Mouse (Mus musculus) olfactory bulb, adult 2 months (tissue): ENCODE results near the gene Ccdc38. TPM values are rescaled to one million over a fixed set of nuclear protein-coding genes. Genes with fewer than 3 reads are reported as not detected.

Experiments used
- H3K27ac ChIP-seq: fragments of 200-500 bp; 2 replicates; pipeline ENCODE4 v1.5.1; 2012; ENCODE audit warnings: low read depth, low read length; ENCODE audit not compliant: insufficient read depth
- H3K4me1 ChIP-seq: fragments of 200-500 bp; 2 replicates; pipeline ENCODE4 v1.6.1; 2012; ENCODE audit warnings: low read length; ENCODE audit not compliant: control insufficient read depth, insufficient read depth
- H3K4me3 ChIP-seq: fragments of 200-500 bp; 2 replicates; pipeline ENCODE4 v1.5.1; 2012; ENCODE audit warnings: mild to moderate bottlenecking, low read depth, low read length, moderate library complexity; ENCODE audit not compliant: insufficient read depth
- CTCF ChIP-seq: fragments of 200-500 bp; IDR thresholded peaks from 2 replicates; pipeline ENCODE4 v1.5.1; 2012; ENCODE audit warnings: low read depth, mild to moderate bottlenecking, low read length, moderate library complexity; ENCODE audit not compliant: insufficient read depth
- POLR2A ChIP-seq: fragments of 200-500 bp; IDR thresholded peaks from 2 replicates; pipeline ENCODE4 v1.6.1; 2012; ENCODE audit warnings: mild to moderate bottlenecking, low read depth, low read length, moderate library complexity; ENCODE audit not compliant: insufficient read depth
- WGBS: fragments of 180-500 bp; shearing (Covaris S2); methylation state at CpG from one replicate; pipeline ENCODE4 v1.1.7; 2018; 5-methylcytosine and 5-hydroxymethylcytosine counted together
- polyA plus RNA-seq: library from polyadenylated mRNA; stranded (reverse); fragments of >200 nt; gene quantifications from 2 replicates; pipeline ENCODE4 v1.2.4, GENCODE M21; 2012; ENCODE audit warnings: low replicate concordance; ENCODE audit not compliant: missing spikeins, insufficient read depth, insufficient read length

The Ccdc38 gene
- polyA plus RNA-seq, 1 experiment = not detected

DNA sequence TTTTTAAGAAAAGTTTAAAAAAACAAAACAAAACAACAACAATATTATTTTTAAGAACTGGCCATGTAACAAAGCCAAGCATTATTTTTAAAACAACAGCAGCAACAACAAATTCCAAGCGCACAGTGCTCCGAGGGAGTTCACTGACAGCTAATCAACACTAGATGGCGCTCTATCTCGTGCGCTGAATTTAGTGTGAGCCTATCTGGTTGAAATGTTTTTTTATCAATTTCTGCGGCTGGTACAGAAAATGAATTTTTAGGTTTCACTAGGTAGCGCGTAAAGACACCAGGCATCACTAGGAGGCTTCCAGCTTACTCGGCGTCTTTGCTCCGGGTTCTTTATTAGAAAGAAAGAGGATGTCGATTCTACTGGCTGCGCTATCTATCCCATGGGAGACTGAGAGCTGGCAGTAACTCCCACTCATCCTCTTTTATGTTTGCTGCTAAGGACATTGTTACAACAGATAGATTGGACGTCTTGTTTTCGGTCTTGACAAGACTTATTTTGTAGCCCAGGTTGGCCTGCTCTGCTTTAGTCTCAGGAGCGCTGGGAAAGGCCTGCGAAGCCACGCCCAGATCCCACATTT is 71.1 kb downstream of the Ccdc38 start:
- 39% methylated on average over 18 of the region's 18 CpGs for WGBS
- Histone ChIP-seq H3K4me3 (no peak overlapping the region), H3K4me1 (no peaks in the 10 kb centered on the region), H3K27ac (no peak overlapping the region)
- TF ChIP-seq POLR2A (no peak), CTCF (no peak)

DNA sequence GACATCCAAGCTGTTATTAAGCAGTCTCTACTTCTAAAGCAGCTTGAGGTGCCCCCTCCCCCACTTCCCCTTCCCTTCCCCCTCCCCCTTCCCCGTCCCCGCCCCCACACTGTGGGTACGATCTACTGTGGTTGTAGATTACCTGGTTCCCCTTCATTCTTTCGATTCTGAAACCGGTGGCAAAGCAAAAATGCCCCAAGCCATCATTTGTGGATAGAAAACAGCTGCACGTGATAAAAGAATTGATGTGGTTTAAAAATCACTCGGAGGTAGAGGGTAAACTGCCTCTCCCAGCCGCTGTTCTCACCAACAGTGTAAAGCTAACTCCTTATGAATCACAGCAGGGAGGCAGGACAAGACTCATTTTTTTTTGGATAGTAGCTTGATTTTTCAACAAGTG is 74.4 kb downstream of the Ccdc38 start:
- no peak overlapping the region for H3K4me3 ChIP-seq
- TF ChIP-seq CTCF = no peak
- no peak for TF ChIP-seq POLR2A
- H3K27ac ChIP-seq = no peak overlapping the region
- WGBS = 66% methylated on average over 8 of the region's 8 CpGs
- no peaks in the 10 kb centered on the region for H3K4me1 ChIP-seq

GRCm38 (mm10) chr10:93620438-93621179 is 80.2 kb downstream of the Ccdc38 start:
- H3K4me1 ChIP-seq = peaks cover 4% of the 10 kb centered on the region; the same call in 1 of the 2 replicates
- WGBS = 81% methylated on average over 7 of the region's 7 CpGs
- TF ChIP-seq CTCF = no peak
- TF ChIP-seq POLR2A = no peak
- no peak overlapping the region for H3K27ac ChIP-seq
- no peak overlapping the region for H3K4me3 ChIP-seq

GRCm38 (mm10) chr10:93623725-93624124 is 83.3 kb downstream of the Ccdc38 start:
- TF ChIP-seq POLR2A = no peak
- TF ChIP-seq CTCF = no peak
- Histone ChIP-seq H3K4me3 (no peak overlapping the region), H3K4me1 (peaks cover 4% of the 10 kb centered on the region; the same call in 1 of the 2 replicates), H3K27ac (no peak overlapping the region)
- WGBS = 67% methylated on average over 9 of the region's 9 CpGs

- no peak overlapping the region for H3K4me3 ChIP-seq
- H3K27ac ChIP-seq = no peak overlapping the region
- peaks cover 4% of the 10 kb centered on the region; the same call in 1 of the 2 replicates for H3K4me1 ChIP-seq
- TF ChIP-seq POLR2A = no peak
- TF ChIP-seq CTCF = no peak
- WGBS = 87% methylated on average over 10 of the region's 10 CpGs
Measured at GRCm38 (mm10) chr10:93624151-93624550, 83.7 kb downstream of the Ccdc38 start.

DNA sequence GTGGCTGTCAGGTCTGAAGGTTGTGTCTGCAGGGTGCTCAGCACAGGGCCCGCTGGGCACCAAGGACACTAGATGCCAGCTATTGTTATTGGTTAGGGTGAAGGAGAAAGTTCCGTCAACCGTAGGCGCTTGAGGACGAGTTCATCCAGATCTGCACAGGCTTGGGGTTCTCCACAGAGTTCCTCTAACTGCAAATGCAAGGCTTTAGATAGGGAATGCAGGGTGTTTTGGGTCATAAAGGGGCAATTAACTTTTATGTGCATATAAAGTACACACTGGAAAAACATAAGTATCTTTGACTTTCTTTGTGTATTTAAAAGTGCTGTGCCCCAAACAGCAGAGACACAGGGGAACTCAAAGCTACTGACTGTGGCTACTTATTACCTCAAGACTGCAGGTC is 89.9 kb downstream of the Ccdc38 start:
- TF ChIP-seq POLR2A = no peak
- TF ChIP-seq CTCF = no peak
- Histone ChIP-seq H3K4me1 (no peaks in the 10 kb centered on the region), H3K4me3 (no peak overlapping the region), H3K27ac (no peak overlapping the region)
- 96% methylated on average over 5 of the region's 5 CpGs for WGBS

DNA sequence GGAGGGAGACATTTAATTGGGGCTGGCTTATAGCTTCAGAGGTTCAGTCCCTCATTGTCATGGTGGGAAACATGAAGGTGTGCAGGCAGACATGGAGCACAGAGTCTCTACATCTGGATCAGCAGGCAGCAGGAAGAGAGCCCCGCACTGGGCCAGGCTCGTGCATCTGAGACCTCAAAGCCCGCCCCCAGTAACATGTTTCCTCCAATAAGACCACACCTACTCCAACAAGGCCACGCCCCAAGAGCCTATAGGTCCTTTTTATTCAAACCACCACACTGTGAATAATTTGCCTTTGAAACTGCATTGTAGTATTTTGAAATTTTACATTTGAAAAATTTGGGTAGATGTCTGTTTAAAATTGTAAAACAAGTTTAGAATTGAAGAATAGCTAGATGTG is 91.7 kb downstream of the Ccdc38 start:
- H3K4me3 ChIP-seq = no peak overlapping the region
- no peak for TF ChIP-seq POLR2A
- TF ChIP-seq CTCF = no peak
- WGBS = 82% methylated on average over 4 of the region's 4 CpGs
- no peak overlapping the region for H3K27ac ChIP-seq
- no peaks in the 10 kb centered on the region for H3K4me1 ChIP-seq

- Histone ChIP-seq H3K27ac (no peak overlapping the region), H3K4me3 (no peak overlapping the region), H3K4me1 (no peaks in the 10 kb centered on the region)
- WGBS = 79% methylated on average over 5 of the region's 5 CpGs
- TF ChIP-seq POLR2A = no peak
- TF ChIP-seq CTCF = no peak
Measured at GRCm38 (mm10) chr10:93633563-93633962, 93.1 kb downstream of the Ccdc38 start.

Other genes with a start within 250 kb of the Ccdc38 start
- gene Elk3, start 229.5 kb upstream of the Ccdc38 start, polyA plus RNA-seq = not detected in 2 replicates
- not detected in 2 replicates for gene Lta4h, start 87.2 kb upstream of the Ccdc38 start, polyA plus RNA-seq
- gene Hal, start 51.9 kb upstream of the Ccdc38 start, polyA plus RNA-seq = not detected in 2 replicates
- not detected in 2 replicates for gene Amdhd1, start 599 bp upstream of the Ccdc38 start, polyA plus RNA-seq
- not detected in 2 replicates for gene Snrpf, start 49.1 kb downstream of the Ccdc38 start, polyA plus RNA-seq
- not detected in 2 replicates for gene Ntn4, start 100.0 kb downstream of the Ccdc38 start, polyA plus RNA-seq